Mouse (Mus musculus) Muller cell, postnatal 12 days (primary cell): ENCODE results near the gene Fbxl17.

Source experiments
- DNase-seq: peaks from one replicate; pipeline ENCODE4 v3.0.0-alpha.2; 2015; ENCODE audit errors: inconsistent ontology term

Gene Fbxl17

GRCm38 (mm10) chr17:63053311-63053710 is 446.5 kb downstream of the Fbxl17 start:
- DNase-seq, result no peak

GRCm38 (mm10) chr17:63046401-63046800 is 453.4 kb downstream of the Fbxl17 start:
- DNase-seq, result no peak

GRCm38 (mm10) chr17:63045297-63045696 is 454.5 kb downstream of the Fbxl17 start:
- DNase-seq, result no peak

- no peak for DNase-seq
Observed at GRCm38 (mm10) chr17:63043046-63043675, 456.7 kb downstream of the Fbxl17 start.

GRCm38 (mm10) chr17:63037562-63037961 is 462.3 kb downstream of the Fbxl17 start:
- no peak for DNase-seq

GRCm38 (mm10) chr17:63033141-63033540 is 466.7 kb downstream of the Fbxl17 start:
- no peak for DNase-seq

GRCm38 (mm10) chr17:63029105-63029504 is 470.7 kb downstream of the Fbxl17 start:
- no peak for DNase-seq

GRCm38 (mm10) chr17:63025238-63025637 is 474.6 kb downstream of the Fbxl17 start:
- DNase-seq, result no peak

GRCm38 (mm10) chr17:63017605-63018167 is 482.1 kb downstream of the Fbxl17 start:
- DNase-seq, result no peak

- no peak for DNase-seq
Observed at GRCm38 (mm10) chr17:63012571-63012923, 487.3 kb downstream of the Fbxl17 start.

- DNase-seq, result no peak
Observed at GRCm38 (mm10) chr17:63011893-63012570, 487.8 kb downstream of the Fbxl17 start.

GRCm38 (mm10) chr17:63010830-63011229 is 489.0 kb downstream of the Fbxl17 start:
- no peak for DNase-seq

GRCm38 (mm10) chr17:63008788-63009187 is 491.0 kb downstream of the Fbxl17 start:
- no peak for DNase-seq

- DNase-seq, result no peak
Observed at GRCm38 (mm10) chr17:63008277-63008676, 491.5 kb downstream of the Fbxl17 start.

- DNase-seq, result no peak
Observed at GRCm38 (mm10) chr17:63007876-63008275, 491.9 kb downstream of the Fbxl17 start.
